Mouse (Mus musculus) WW6 (cell line): ENCODE measurements around the gene Stx8.
A peak's percentile ranks its signal among the peaks of the same experiment; 100 is the strongest.

Experiments
- DNase-seq: peaks from one replicate; pipeline ENCODE4 v3.0.0-alpha.2; 2013; ENCODE audit warnings: low read depth, low spot score

Stx8 gene

GRCm38 (mm10) chr11:68223143-68223542 is 257.1 kb downstream of the Stx8 start:
- no peak for DNase-seq

- no peak for DNase-seq
These were observed 260.7 kb downstream of the Stx8 start for GRCm38 (mm10) chr11:68226654-68227057.

- DNase-seq = no peak
These were observed 261.8 kb downstream of the Stx8 start for GRCm38 (mm10) chr11:68227837-68228236.

GRCm38 (mm10) chr11:68228941-68229665 is 263.1 kb downstream of the Stx8 start:
- no peak for DNase-seq

- peak; percentile 34 for DNase-seq
These were observed 265.6 kb downstream of the Stx8 start for GRCm38 (mm10) chr11:68231558-68231957.

GRCm38 (mm10) chr11:68233469-68233965 is 267.5 kb downstream of the Stx8 start:
- DNase-seq = no peak

- no peak for DNase-seq
These were observed 273.8 kb downstream of the Stx8 start for GRCm38 (mm10) chr11:68239756-68240155.

GRCm38 (mm10) chr11:68244254-68244991 is 278.4 kb downstream of the Stx8 start:
- no peak for DNase-seq

GRCm38 (mm10) chr11:68244992-68245261 is 278.9 kb downstream of the Stx8 start:
- DNase-seq = no peak

- no peak for DNase-seq
These were observed 281.9 kb downstream of the Stx8 start for GRCm38 (mm10) chr11:68247897-68248296.

GRCm38 (mm10) chr11:68250106-68250505 is 284.1 kb downstream of the Stx8 start:
- no peak for DNase-seq

GRCm38 (mm10) chr11:68253531-68253930 is 287.5 kb downstream of the Stx8 start:
- DNase-seq = no peak
